Mouse (Mus musculus) cerebral cortex, adult 2 months (tissue): ENCODE data around the gene Rbak.

Experiments used
- WGBS: fragments of 180-500 bp; shearing (Covaris S2); methylation state at CpG from one replicate; pipeline ENCODE4 v1.1.7; 2018; 5-methylcytosine and 5-hydroxymethylcytosine counted together

Rbak gene

GRCm38 (mm10) chr5:143135042-143135441, 45.5 kb downstream of the Rbak start:
- WGBS = 64% methylated on average over 7 of the region's 7 CpGs

- 86% methylated on average over 4 of the region's 6 CpGs for WGBS
These were observed 46.2 kb downstream of the Rbak start for GRCm38 (mm10) chr5:143134216-143135010.

- WGBS = 84% methylated on average over 13 of the region's 13 CpGs
These were observed 47.5 kb downstream of the Rbak start for GRCm38 (mm10) chr5:143132935-143133514.

GRCm38 (mm10) chr5:143130342-143130741, 50.2 kb downstream of the Rbak start:
- WGBS = 86% methylated on average over 7 of the region's 7 CpGs

- WGBS = 92% methylated on average over 16 of the region's 16 CpGs
These were observed 51.5 kb downstream of the Rbak start for GRCm38 (mm10) chr5:143129101-143129500.

GRCm38 (mm10) chr5:143127837-143128236, 52.7 kb downstream of the Rbak start:
- WGBS = 39% methylated on average over 8 of the region's 8 CpGs

GRCm38 (mm10) chr5:143126908-143127307, 53.7 kb downstream of the Rbak start:
- 75% methylated on average over 4 of the region's 4 CpGs for WGBS

GRCm38 (mm10) chr5:143126089-143126488, 54.5 kb downstream of the Rbak start:
- WGBS = 85% methylated on average over 9 of the region's 9 CpGs

GRCm38 (mm10) chr5:143125601-143126000, 55.0 kb downstream of the Rbak start:
- 26% methylated on average over 7 of the region's 7 CpGs for WGBS

- 85% methylated on average over 4 of the region's 4 CpGs for WGBS
These were observed 55.7 kb downstream of the Rbak start for GRCm38 (mm10) chr5:143124805-143125378.

GRCm38 (mm10) chr5:143122673-143123072, 57.9 kb downstream of the Rbak start:
- 67% methylated on average over 1 of the region's 1 CpGs for WGBS
